Mouse (Mus musculus): ENCODE data around the gene Amfr. TPM values are rescaled to one million over a fixed set of nuclear protein-coding genes. Genes with fewer than 3 reads are reported as not detected.

Amfr gene
- total and polyA plus RNA-seq, 2 experiments from 2014 or later: 88.9 to 195 TPM

DNA sequence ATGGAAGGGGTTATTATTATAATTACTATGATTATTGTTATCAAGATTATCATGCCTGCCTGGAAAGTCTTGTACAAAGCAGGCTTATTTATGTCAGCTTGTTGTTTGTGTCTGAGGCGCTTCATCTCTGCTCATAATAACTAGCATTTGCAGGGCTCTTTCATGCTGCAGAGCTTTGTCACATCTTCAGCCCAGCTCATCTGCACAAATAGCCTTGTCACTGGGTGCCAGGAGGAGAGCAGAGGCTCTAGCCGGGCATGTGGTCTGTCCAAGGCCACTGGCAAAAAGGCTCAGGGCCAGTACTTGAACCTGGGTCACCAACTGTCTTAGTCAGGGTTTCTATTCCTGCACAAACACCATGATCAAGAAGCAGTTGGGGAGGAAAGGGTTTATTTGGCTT is 79.4 kb downstream of the Amfr start:
- no peak overlapping the region for H3K27ac ChIP-seq
- H3K36me3 ChIP-seq (ENCODE audit: insufficient read depth, low read length): no peaks in the 10 kb centered on the region
- TF ChIP-seq CTCF (IDR thresholded peaks at IDR 0.05; ENCODE audit: low read depth): no peak
- no peaks in the 10 kb centered on the region for H3K9me3 ChIP-seq (ENCODE audit: low read length)
- no peak overlapping the region for H3K9ac ChIP-seq (replicated peaks; ENCODE audit: low read length)
- no peaks in the 10 kb centered on the region for H3K27me3 ChIP-seq (ENCODE audit: insufficient read depth, low read length)
- WGBS: 83% methylated on average over 2 of the region's 2 CpGs
- DNase-seq (ENCODE audit: low spot score) (no peak), ATAC-seq (no peak)
- H3K4me3 ChIP-seq (ENCODE audit: low read length): no peak overlapping the region
- H3K4me2 ChIP-seq (ENCODE audit: low read depth, low read length): no peak overlapping the region
- no peaks in the 10 kb centered on the region for H3K4me1 ChIP-seq (ENCODE audit: insufficient read depth, low read length)

DNA sequence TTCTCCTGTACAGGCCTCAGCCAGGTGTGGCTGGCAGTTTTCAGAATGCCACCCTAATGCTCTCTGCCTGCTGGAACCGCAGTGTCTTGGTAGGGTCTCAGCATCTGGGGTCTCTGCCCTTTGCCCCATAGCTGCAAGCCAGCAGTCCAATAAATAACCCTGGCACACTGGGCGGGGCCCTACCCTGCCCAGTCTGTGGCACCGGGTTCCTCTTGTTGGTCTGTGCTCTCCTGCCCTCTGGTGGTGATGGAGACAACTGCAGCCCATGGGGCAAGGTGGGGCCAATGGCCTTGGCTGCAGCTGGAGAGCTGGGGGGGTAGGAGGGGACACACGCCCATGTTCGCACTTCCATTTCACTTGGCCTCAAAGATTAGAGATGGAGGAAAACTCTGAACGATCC is 79.8 kb downstream of the Amfr start:
- peak; percentile 82 for DNase-seq (ENCODE audit: low spot score)
- no peaks in the 10 kb centered on the region for H3K9me3 ChIP-seq (ENCODE audit: low read length)
- H3K9ac ChIP-seq (replicated peaks; ENCODE audit: low read length): no peak overlapping the region
- no peak overlapping the region for H3K4me2 ChIP-seq (ENCODE audit: low read depth, low read length)
- H3K4me3 ChIP-seq (ENCODE audit: low read length): no peak overlapping the region
- 16% methylated on average over 6 of the region's 6 CpGs for WGBS
- no peaks in the 10 kb centered on the region for H3K4me1 ChIP-seq (ENCODE audit: insufficient read depth, low read length)
- H3K36me3 ChIP-seq (ENCODE audit: insufficient read depth, low read length): no peaks in the 10 kb centered on the region
- TF ChIP-seq CTCF (IDR thresholded peaks at IDR 0.05; ENCODE audit: low read depth): peak; percentile 97
- no peaks in the 10 kb centered on the region for H3K27me3 ChIP-seq (ENCODE audit: insufficient read depth, low read length)
- peak; percentile 80 for ATAC-seq
- H3K27ac ChIP-seq: no peak overlapping the region

DNA sequence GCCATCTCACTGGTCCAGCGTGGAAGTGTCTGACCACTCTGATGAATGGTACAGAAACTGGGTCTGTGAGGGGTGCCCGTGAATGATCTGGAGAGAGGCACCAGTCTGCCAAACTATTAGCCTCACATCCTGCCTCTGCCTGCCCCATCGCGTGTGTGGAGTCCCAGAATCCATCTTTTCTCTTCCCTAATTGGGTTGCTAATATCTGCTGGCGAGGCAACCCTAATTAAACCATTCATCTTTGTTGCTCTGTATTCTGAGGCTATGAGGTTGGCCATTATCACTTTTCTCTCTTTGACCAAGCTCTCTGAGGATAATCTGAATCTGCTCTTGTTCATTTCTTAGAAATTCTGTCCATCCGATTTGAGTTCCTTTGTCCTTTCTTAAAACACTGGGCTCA is 81.3 kb downstream of the Amfr start:
- TF ChIP-seq CTCF (IDR thresholded peaks at IDR 0.05; ENCODE audit: low read depth): no peak
- H3K36me3 ChIP-seq (ENCODE audit: insufficient read depth, low read length): no peaks in the 10 kb centered on the region
- H3K27me3 ChIP-seq (ENCODE audit: insufficient read depth, low read length): no peaks in the 10 kb centered on the region
- 53% methylated on average over 6 of the region's 6 CpGs for WGBS
- no peaks in the 10 kb centered on the region for H3K4me1 ChIP-seq (ENCODE audit: insufficient read depth, low read length)
- H3K4me3 ChIP-seq (ENCODE audit: low read length): no peak overlapping the region
- ATAC-seq: no peak
- no peaks in the 10 kb centered on the region for H3K9me3 ChIP-seq (ENCODE audit: low read length)
- no peak overlapping the region for H3K4me2 ChIP-seq (ENCODE audit: low read depth, low read length)
- no peak for DNase-seq (ENCODE audit: low spot score)
- H3K9ac ChIP-seq (replicated peaks; ENCODE audit: low read length): no peak overlapping the region
- H3K27ac ChIP-seq: no peak overlapping the region

DNA sequence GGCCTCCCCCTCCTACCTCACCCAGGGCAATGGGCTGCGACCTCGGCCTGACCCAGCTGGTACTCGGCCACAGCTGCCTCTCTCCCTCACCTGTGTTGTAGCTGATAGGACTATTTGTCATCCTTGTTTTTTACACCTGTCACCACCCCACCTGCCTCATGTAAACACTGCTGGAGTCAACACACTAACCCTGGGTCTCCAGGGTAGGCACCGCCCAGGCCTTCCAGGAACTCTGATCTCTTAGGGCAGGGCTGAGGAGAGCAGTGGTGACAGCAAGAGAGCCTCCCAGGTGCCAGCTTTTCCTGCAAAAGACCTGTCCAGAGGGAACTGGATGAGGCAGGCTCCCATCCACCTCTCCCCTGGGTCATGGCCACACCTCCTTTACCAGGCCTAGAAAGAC is 83.4 kb downstream of the Amfr start:
- Histone ChIP-seq H3K27ac (no peak overlapping the region), H3K4me3 (ENCODE audit: low read length) (no peak overlapping the region), H3K36me3 (ENCODE audit: insufficient read depth, low read length) (no peaks in the 10 kb centered on the region), H3K27me3 (ENCODE audit: insufficient read depth, low read length) (no peaks in the 10 kb centered on the region), H3K4me2 (ENCODE audit: low read depth, low read length) (no peak overlapping the region), H3K9ac (replicated peaks; ENCODE audit: low read length) (no peak overlapping the region), H3K4me1 (ENCODE audit: insufficient read depth, low read length) (0 out of 2 replicates have a peak, but pooled peaks cover 4% of the 10 kb centered on the region), H3K9me3 (ENCODE audit: low read length) (no peaks in the 10 kb centered on the region)
- ATAC-seq (no peak), DNase-seq (ENCODE audit: low spot score) (no peak)
- no peak for TF ChIP-seq CTCF (IDR thresholded peaks at IDR 0.05; ENCODE audit: low read depth)
- 86% methylated on average over 4 of the region's 4 CpGs for WGBS

DNA sequence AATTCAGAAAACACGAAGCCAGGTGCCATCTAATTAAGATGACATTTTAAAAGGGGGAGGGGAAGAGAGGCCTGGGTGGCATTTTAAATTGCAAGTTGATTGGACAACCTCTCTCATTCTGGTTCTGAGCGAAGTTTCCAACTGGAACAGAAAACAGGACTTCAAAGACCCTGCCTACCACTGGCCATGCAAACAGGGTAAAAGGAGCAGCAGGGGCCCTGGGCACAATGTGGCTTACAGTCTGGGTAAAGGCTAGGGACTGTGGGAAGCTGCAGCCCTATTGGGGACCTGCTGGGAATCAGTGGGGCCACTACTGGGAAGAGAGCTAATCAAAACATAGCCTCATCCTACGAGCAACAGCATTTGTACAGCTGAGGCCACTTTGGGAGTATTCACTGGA is 87.1 kb downstream of the Amfr start:
- no peaks in the 10 kb centered on the region for H3K27me3 ChIP-seq (ENCODE audit: insufficient read depth, low read length)
- H3K27ac ChIP-seq: no peak overlapping the region
- ATAC-seq (no peak), DNase-seq (ENCODE audit: low spot score) (no peak)
- H3K4me2 ChIP-seq (ENCODE audit: low read depth, low read length): no peak overlapping the region
- H3K9me3 ChIP-seq (ENCODE audit: low read length): no peaks in the 10 kb centered on the region
- no peak for TF ChIP-seq CTCF (IDR thresholded peaks at IDR 0.05; ENCODE audit: low read depth)
- H3K36me3 ChIP-seq (ENCODE audit: insufficient read depth, low read length): no peaks in the 10 kb centered on the region
- WGBS: 33% methylated on average over 3 of the region's 3 CpGs
- H3K4me1 ChIP-seq (ENCODE audit: insufficient read depth, low read length): peaks cover 16% of the 10 kb centered on the region; the same call in 1 of the 2 replicates
- no peak overlapping the region for H3K4me3 ChIP-seq (ENCODE audit: low read length)
- H3K9ac ChIP-seq (replicated peaks; ENCODE audit: low read length): no peak overlapping the region

DNA sequence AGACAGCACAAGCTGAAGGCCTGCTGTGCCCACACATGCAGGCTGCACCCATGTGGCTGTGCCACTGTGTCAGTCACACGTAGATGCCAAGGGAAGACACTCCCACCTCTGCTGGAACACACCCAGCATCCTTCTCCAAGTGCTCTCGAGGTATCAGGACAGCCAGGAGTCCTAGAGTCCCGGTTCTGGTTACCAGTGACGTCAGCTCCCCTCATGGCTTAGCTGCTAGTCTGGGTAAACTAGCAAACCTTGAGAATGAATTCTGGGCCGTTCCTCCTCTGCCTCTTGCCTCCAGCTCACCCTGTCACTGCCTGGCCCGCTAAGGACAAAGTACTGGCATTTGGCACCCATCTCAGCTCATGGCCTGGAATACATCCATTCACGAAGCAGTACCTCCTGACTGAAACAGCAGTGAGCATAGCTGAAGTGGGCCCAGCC is 88.7 kb downstream of the Amfr start:
- Histone ChIP-seq H3K4me3 (ENCODE audit: low read length) (no peak overlapping the region), H3K4me1 (ENCODE audit: insufficient read depth, low read length) (peaks cover 32% of the 10 kb centered on the region), H3K27me3 (ENCODE audit: insufficient read depth, low read length) (no peaks in the 10 kb centered on the region), H3K9me3 (ENCODE audit: low read length) (no peaks in the 10 kb centered on the region), H3K4me2 (ENCODE audit: low read depth, low read length) (no peak overlapping the region), H3K9ac (replicated peaks; ENCODE audit: low read length) (no peak overlapping the region; the same call in 1 of the 2 replicates), H3K27ac (no peak overlapping the region; the same call in 1 of the 2 replicates), H3K36me3 (ENCODE audit: insufficient read depth, low read length) (no peaks in the 10 kb centered on the region)
- no peak for TF ChIP-seq CTCF (IDR thresholded peaks at IDR 0.05; ENCODE audit: low read depth)
- no peak for ATAC-seq
- DNase-seq (ENCODE audit: low spot score): no peak
- 47% methylated on average over 7 of the region's 7 CpGs for WGBS

Small RNA genes within 50 kb of the gene (microRNA-seq; reads per million reads assigned to microRNA genes)
- gene Gm24159: 0 reads per million in 2 experiments

Other genes with a start within 250 kb of the Amfr start
- 291 and 301 TPM in 2 replicates for gene Gnao1, start 202.9 kb downstream of the Amfr start, total RNA-seq (2014; rRNA removed)
- gene Gnao1, start 202.9 kb downstream of the Amfr start, polyA plus RNA-seq (2015; fragmentation: Nextera tagmentation; extraction: Ambion mirVana): 230 and 244 TPM in 2 replicates
- gene Nudt21, start 24.2 kb upstream of the Amfr start, total RNA-seq (2014; rRNA removed): 55.6 and 58.8 TPM in 2 replicates
- 94.5 TPM in 2 replicates for gene Nudt21, start 24.2 kb upstream of the Amfr start, polyA plus RNA-seq (2015; fragmentation: Nextera tagmentation; extraction: Ambion mirVana)
- 11.2 and 15.0 TPM in 2 replicates for gene Ogfod1, start 24.4 kb upstream of the Amfr start, total RNA-seq (2014; rRNA removed)
- 7.9 and 8.5 TPM in 2 replicates for gene Ogfod1, start 24.4 kb upstream of the Amfr start, polyA plus RNA-seq (2015; fragmentation: Nextera tagmentation; extraction: Ambion mirVana)
- gene Bbs2, start 86.1 kb upstream of the Amfr start, total RNA-seq (2014; rRNA removed): 14.1 and 23.2 TPM in 2 replicates
- 16.5 and 17.3 TPM in 2 replicates for gene Bbs2, start 86.1 kb upstream of the Amfr start, polyA plus RNA-seq (2015; fragmentation: Nextera tagmentation; extraction: Ambion mirVana)
- not detected in 2 replicates for gene Mt4, start 124.4 kb upstream of the Amfr start, total RNA-seq (2014; rRNA removed)
- gene Mt4, start 124.4 kb upstream of the Amfr start, polyA plus RNA-seq (2015; fragmentation: Nextera tagmentation; extraction: Ambion mirVana): not detected in 2 replicates
- gene Mt3, start 139.8 kb upstream of the Amfr start, total RNA-seq (2014; rRNA removed): 631 and 889 TPM in 2 replicates
- 445 and 458 TPM in 2 replicates for gene Mt3, start 139.8 kb upstream of the Amfr start, polyA plus RNA-seq (2015; fragmentation: Nextera tagmentation; extraction: Ambion mirVana)
- gene Mt2, start 159.8 kb upstream of the Amfr start, total RNA-seq (2014; rRNA removed): 109 and 110 TPM in 2 replicates
- 202 and 239 TPM in 2 replicates for gene Mt2, start 159.8 kb upstream of the Amfr start, polyA plus RNA-seq (2015; fragmentation: Nextera tagmentation; extraction: Ambion mirVana)
- 648 and 1,037 TPM in 2 replicates for gene Mt1, start 166.2 kb upstream of the Amfr start, total RNA-seq (2014; rRNA removed)
- 742 and 847 TPM in 2 replicates for gene Mt1, start 166.2 kb upstream of the Amfr start, polyA plus RNA-seq (2015; fragmentation: Nextera tagmentation; extraction: Ambion mirVana)
- 33.1 and 43.3 TPM in 2 replicates for gene Nup93, start 201.7 kb upstream of the Amfr start, total RNA-seq (2014; rRNA removed)
- gene Nup93, start 201.7 kb upstream of the Amfr start, polyA plus RNA-seq (2015; fragmentation: Nextera tagmentation; extraction: Ambion mirVana): 42.3 and 44.8 TPM in 2 replicates

All from hindbrain, postnatal 0 days (tissue).